Mouse (Mus musculus): ENCODE results near the gene Nrp1. TPM values are rescaled to one million over a fixed set of nuclear protein-coding genes. Genes with fewer than 3 reads are reported as not detected.
A peak's percentile ranks its signal among the peaks of the same experiment; 100 is the strongest.

Nrp1 gene
- polyA plus RNA-seq, 2 experiments = 33.8 to 75.1 TPM

DNA sequence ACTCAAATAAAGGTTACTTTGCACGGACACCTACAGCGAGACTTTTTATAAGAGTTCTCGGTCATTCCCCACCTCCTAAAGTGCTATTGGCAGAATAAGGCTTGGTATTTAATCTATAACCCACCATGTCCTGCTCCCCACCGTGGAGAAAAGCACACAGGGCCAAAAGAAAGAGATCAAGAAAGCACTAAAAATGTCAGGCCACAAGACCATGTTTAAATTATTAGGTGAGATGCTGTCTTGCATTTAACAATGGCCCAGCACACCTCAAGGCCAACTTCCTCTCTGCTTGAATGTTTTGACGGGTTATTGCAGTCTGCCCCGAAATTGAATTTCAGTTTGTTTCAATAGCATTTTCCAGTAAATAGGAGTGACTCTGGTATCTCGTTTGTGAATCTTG, 38.6 kb downstream of the Nrp1 start:
- ATAC-seq (ENCODE audit: low FRiP score, low read depth) = no peak
- H3K27ac ChIP-seq (replicated peaks; ENCODE audit: low read depth, low read length) = no peak overlapping the region
- no peak overlapping the region for H3K4me2 ChIP-seq (replicated peaks; ENCODE audit: low read depth, low read length, severe bottlenecking)

DNA sequence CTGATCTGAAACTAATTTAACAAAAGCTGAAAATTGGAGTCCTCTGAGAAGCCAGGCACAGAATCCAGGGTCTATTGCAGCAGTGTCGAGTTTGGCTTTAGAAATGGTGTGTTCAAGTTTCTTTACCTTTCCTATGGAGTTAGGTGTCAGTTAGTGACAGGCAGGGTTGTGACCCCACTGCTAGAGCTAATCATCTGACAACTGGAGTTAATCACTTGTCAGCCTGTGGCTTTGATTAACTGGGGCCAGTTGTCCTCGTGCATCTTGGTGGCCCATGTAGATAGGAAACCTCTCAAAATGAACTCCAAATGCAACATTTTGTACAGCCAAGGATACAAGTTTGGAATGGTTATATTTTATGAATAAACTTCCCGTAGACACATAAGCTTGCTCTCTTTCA, 39.0 kb downstream of the Nrp1 start:
- no peak for DNase-seq (ENCODE audit: low spot score)
- no peaks in the 10 kb centered on the region for H3K9me3 ChIP-seq (ENCODE audit: control insufficient read depth, low read length)
- no peaks in the 10 kb centered on the region for H3K36me3 ChIP-seq (ENCODE audit: control insufficient read depth, insufficient read depth, low read length)
- no peak overlapping the region for H3K4me2 ChIP-seq (replicated peaks; ENCODE audit: low read depth, low read length, severe bottlenecking)
- TF ChIP-seq POLR2A (IDR thresholded peaks at IDR 0.05; ENCODE audit: borderline replicate concordance, extremely low read depth, insufficient read depth, insufficient read length) = no peak
- ATAC-seq (ENCODE audit: low FRiP score, low read depth) = no peak
- peaks cover 34% of the 10 kb centered on the region for H3K4me1 ChIP-seq (ENCODE audit: control insufficient read depth, insufficient read depth, low read length)
- no peak overlapping the region for H3K9ac ChIP-seq (ENCODE audit: low read depth, low read length, severe bottlenecking)
- H3K27ac ChIP-seq (replicated peaks; ENCODE audit: low read depth, low read length) = no peak overlapping the region
- WGBS = 28% methylated on average over 3 of the region's 3 CpGs
- H3K27me3 ChIP-seq (ENCODE audit: control insufficient read depth, insufficient read depth, low read length) = no peaks in the 10 kb centered on the region
- H3K4me3 ChIP-seq (replicated peaks; ENCODE audit: low read length) = no peak overlapping the region

More for the DNA sequence above, 38.6 kb downstream of the Nrp1 start:
- H3K9me3 ChIP-seq (ENCODE audit: control insufficient read depth, low read length) = no peaks in the 10 kb centered on the region
- no peaks in the 10 kb centered on the region for H3K36me3 ChIP-seq (ENCODE audit: control insufficient read depth, insufficient read depth, low read length)
- H3K27me3 ChIP-seq (ENCODE audit: control insufficient read depth, insufficient read depth, low read length) = no peaks in the 10 kb centered on the region
- H3K4me3 ChIP-seq (replicated peaks; ENCODE audit: low read length) = no peak overlapping the region
- H3K4me1 ChIP-seq (ENCODE audit: control insufficient read depth, insufficient read depth, low read length) = peaks cover 34% of the 10 kb centered on the region
- H3K9ac ChIP-seq (ENCODE audit: low read depth, low read length, severe bottlenecking) = no peak overlapping the region
- 18% methylated on average over 7 of the region's 7 CpGs for WGBS
- no peak for TF ChIP-seq POLR2A (IDR thresholded peaks at IDR 0.05; ENCODE audit: borderline replicate concordance, extremely low read depth, insufficient read depth, insufficient read length)
- no peak for DNase-seq (ENCODE audit: low spot score)

DNA sequence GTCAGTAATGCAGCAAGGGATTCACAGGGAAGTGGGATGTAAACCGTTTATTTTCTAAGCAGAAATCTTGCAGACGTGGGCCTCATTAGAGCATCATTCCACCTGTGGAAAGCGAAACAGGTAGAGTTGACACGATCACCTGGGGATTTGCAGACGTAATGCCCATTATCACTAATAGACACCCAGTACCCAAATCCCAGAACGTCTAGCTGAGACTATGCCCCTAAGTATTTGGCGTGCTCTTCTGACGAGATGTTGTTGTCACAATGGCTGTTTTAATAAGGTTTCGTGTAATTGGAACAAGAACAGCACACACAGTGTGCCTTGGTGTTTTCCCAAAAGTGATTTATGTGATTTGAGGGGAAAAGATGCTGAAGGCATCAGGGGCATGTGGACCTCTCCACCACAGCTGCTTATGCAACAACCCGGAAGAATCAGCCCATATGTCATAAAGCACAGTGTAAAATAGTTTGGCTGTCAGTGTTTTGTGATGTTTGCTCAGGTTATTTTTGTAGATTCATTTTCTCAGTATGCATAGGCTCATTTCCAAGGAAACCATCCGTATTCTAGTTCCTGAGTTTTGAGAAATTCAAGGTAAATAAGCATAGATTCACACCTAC, 40.2 kb downstream of the Nrp1 start:
- ATAC-seq (ENCODE audit: low FRiP score, low read depth) (no peak), DNase-seq (ENCODE audit: low spot score) (no peak)
- WGBS = 56% methylated on average over 11 of the region's 11 CpGs
- Histone ChIP-seq H3K9me3 (ENCODE audit: control insufficient read depth, low read length) (no peaks in the 10 kb centered on the region), H3K36me3 (ENCODE audit: control insufficient read depth, insufficient read depth, low read length) (no peaks in the 10 kb centered on the region), H3K4me3 (replicated peaks; ENCODE audit: low read length) (no peak overlapping the region), H3K27ac (replicated peaks; ENCODE audit: low read depth, low read length) (no peak overlapping the region), H3K4me2 (replicated peaks; ENCODE audit: low read depth, low read length, severe bottlenecking) (no peak overlapping the region), H3K9ac (ENCODE audit: low read depth, low read length, severe bottlenecking) (no peak overlapping the region), H3K27me3 (ENCODE audit: control insufficient read depth, insufficient read depth, low read length) (no peaks in the 10 kb centered on the region), H3K4me1 (ENCODE audit: control insufficient read depth, insufficient read depth, low read length) (peaks cover 34% of the 10 kb centered on the region)
- no peak for TF ChIP-seq POLR2A (IDR thresholded peaks at IDR 0.05; ENCODE audit: borderline replicate concordance, extremely low read depth, insufficient read depth, insufficient read length)

DNA sequence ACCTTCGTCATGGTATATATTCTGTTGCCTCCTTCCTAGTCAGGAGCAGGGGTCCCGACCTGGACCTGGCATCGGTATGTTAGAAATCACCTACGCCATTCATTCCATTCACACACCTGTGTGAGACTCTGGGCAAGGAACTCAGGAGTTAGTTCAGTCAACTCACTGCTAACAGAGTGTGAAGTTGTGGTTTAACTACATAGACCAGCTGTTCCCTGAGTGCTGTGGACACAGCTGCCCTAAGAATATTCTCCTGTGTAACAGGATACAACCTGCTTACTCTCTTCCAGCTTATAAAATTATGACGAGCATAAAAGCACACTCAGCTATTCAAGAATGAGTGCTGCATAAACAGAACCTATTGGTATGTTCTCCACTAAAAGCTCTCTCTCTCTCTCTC, 41.9 kb downstream of the Nrp1 start:
- Histone ChIP-seq H3K27ac (replicated peaks; ENCODE audit: low read depth, low read length) (no peak overlapping the region), H3K36me3 (ENCODE audit: control insufficient read depth, insufficient read depth, low read length) (no peaks in the 10 kb centered on the region), H3K9me3 (ENCODE audit: control insufficient read depth, low read length) (no peaks in the 10 kb centered on the region), H3K4me3 (replicated peaks; ENCODE audit: low read length) (no peak overlapping the region), H3K9ac (ENCODE audit: low read depth, low read length, severe bottlenecking) (no peak overlapping the region), H3K27me3 (ENCODE audit: control insufficient read depth, insufficient read depth, low read length) (no peaks in the 10 kb centered on the region), H3K4me1 (ENCODE audit: control insufficient read depth, insufficient read depth, low read length) (peaks cover 25% of the 10 kb centered on the region), H3K4me2 (replicated peaks; ENCODE audit: low read depth, low read length, severe bottlenecking) (no peak overlapping the region)
- 52% methylated on average over 5 of the region's 5 CpGs for WGBS
- peak; percentile 38 for DNase-seq (ENCODE audit: low spot score)
- TF ChIP-seq POLR2A (IDR thresholded peaks at IDR 0.05; ENCODE audit: borderline replicate concordance, extremely low read depth, insufficient read depth, insufficient read length) = no peak
- ATAC-seq (ENCODE audit: low FRiP score, low read depth) = peak; percentile 83

DNA sequence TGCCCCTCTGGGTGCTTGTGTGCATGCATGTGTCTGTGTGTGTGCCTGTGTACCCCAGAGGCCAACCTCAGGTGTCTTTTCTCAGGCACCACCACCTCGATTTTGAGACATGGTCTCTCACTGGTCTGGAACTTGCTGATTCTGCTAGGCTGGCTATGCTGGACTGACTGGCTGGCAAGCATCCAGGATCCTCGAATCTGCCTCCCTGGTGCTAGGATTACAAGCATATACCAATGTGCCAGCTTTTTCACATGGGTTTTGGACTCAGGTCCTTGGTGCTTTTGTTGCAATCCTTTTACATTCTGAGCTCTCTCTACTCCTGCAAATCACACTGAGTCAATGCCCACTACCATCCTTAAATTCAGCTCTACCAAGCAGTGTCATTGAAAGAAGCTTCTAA, 46.5 kb downstream of the Nrp1 start:
- no peaks in the 10 kb centered on the region for H3K27me3 ChIP-seq (ENCODE audit: control insufficient read depth, insufficient read depth, low read length)
- 66% methylated on average over 2 of the region's 2 CpGs for WGBS
- no peak for TF ChIP-seq POLR2A (IDR thresholded peaks at IDR 0.05; ENCODE audit: borderline replicate concordance, extremely low read depth, insufficient read depth, insufficient read length)
- H3K4me2 ChIP-seq (replicated peaks; ENCODE audit: low read depth, low read length, severe bottlenecking) = no peak overlapping the region
- no peak overlapping the region for H3K9ac ChIP-seq (ENCODE audit: low read depth, low read length, severe bottlenecking)
- peaks cover 11% of the 10 kb centered on the region for H3K4me1 ChIP-seq (ENCODE audit: control insufficient read depth, insufficient read depth, low read length)
- no peaks in the 10 kb centered on the region for H3K9me3 ChIP-seq (ENCODE audit: control insufficient read depth, low read length)
- H3K4me3 ChIP-seq (replicated peaks; ENCODE audit: low read length) = no peak overlapping the region
- DNase-seq (ENCODE audit: low spot score) (no peak), ATAC-seq (ENCODE audit: low FRiP score, low read depth) (no peak)
- H3K27ac ChIP-seq (replicated peaks; ENCODE audit: low read depth, low read length) = no peak overlapping the region
- H3K36me3 ChIP-seq (ENCODE audit: control insufficient read depth, insufficient read depth, low read length) = no peaks in the 10 kb centered on the region

All from limb, embryonic 14.5 days (tissue).